Mouse (Mus musculus): Measurements from ENCODE around the gene Hba-a2.
"Not testable (repeated sequence)": the region's sequence is repeated elsewhere in the genome, so short reads cannot be mapped to it uniquely, and the experiment has no call there.

Gene Hba-a2

DNA sequence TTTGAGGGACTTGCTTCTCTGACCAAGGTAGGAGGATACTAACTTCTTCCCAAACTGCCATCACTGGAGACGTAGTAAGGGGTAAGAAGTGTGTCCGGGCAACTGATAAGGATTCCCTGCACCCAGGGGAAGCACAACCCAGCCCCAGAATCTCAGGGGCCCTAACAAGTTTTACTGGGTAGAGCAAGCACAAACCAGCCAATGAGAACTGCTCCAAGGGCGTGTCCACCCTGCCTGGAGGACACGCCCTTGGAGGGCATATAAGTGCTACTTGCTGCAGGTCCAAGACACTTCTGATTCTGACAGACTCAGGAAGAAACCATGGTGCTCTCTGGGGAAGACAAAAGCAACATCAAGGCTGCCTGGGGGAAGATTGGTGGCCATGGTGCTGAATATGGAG, at the start of gene Hba-a2:
Hba-a2 (plus strand) TSS at position 287 of the 400 bp plus-strand sequence.
- not testable (repeated sequence) for DNase-seq (ENCODE audit: low spot score in 2 of 2)

DNA sequence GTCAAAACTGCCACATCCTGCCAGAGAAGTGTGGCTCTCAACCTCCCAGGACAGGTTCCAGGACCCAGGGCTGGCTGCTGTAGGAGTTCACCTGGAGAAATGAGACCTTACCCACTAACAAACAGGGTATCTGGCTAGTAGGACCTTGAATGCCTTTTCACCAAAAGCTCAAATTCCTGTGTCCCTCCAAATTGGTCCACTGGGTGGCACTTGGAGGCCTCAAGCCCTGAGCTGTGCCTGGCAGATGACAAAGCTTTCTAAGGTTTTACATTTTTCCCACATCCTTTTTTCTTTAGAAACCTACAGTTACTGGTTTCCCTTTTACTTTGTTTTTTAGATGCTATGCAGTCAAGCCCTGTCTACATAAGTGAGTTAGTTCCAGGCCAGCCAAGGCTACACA, 49.2 kb upstream of the Hba-a2 start:
- no peak for DNase-seq (ENCODE audit: low spot score in 2 of 2)

DNA sequence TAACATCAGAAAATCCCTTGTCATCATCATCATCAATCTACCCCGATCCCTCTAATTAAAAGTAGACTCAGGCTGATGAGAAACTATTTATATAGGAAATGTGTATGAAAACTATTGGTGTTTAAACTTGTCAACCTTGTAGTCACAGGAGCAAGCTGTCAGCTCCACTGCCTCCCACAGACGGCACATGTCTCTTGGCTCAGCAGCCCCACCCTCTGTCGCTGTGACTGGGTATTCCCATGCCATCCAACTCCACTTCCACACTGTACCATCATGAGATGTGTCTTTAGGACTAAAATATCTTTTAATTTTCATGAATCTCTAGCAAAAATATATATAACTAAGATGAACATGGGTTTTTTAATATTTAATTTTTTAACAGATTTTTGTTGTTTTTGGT, 47.9 kb upstream of the Hba-a2 start:
- DNase-seq (ENCODE audit: low spot score in 2 of 2) = no peak

DNA sequence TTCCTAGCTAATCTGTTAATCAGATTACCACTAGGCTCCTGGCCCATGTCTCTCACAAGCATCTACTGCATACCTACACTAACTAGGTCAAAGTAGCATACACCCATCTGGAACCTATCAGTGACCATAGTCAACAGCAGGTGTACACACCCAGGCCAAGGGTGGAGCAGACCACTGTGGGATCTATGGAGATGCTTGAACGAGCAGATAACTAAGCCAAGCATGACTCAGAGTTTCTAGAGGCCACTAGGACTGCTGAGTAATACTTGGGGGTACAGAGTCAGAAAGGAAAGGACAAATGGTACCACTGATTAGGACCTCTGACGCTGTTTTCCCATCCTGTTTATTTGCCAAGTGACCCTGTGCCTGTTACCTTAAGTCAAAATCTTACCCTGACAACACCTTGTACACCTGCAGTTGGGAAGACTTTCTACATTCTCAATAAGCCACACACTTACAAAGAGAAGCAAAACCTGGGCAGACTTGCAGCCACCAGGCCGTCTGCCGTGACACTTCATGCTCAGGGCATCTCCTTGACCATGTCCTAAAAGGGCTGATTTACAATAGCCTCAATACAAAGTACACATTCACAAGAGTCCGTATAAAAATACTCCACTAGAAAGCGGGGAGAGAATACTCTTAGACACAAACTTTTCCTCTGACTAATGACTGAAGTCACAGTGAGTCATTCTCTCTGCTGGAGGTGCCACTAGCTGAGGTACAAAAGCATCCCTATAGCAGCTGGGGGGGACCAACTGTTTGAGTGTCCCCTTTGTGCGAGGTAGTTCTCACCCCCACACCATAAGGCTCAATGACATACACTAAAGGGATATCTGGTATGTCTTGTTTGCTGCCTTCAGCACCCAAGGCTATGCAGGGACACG, 45.2 kb upstream of the Hba-a2 start:
- DNase-seq (ENCODE audit: low spot score in 2 of 2) = no peak

DNA sequence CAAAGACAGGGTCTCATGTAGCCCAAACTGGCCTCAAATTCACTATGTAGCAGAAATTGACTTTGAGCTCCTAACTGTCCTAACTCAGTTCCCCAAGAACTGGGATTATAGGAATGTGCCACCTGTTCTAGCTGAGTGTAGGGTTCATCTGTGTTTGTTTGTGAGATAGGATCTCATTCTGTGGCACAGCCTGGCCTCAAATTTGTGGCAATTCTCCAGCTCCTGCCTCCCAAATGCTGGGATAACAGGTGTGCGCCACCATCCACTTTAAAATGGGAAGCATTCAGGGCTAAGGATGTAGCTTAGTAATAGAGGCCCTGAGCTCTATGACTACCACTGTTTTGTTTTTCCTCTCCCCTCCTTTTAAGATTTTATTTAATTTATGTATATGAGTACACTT, 43.2 kb upstream of the Hba-a2 start:
- no peak for DNase-seq (ENCODE audit: low spot score in 2 of 2)

DNA sequence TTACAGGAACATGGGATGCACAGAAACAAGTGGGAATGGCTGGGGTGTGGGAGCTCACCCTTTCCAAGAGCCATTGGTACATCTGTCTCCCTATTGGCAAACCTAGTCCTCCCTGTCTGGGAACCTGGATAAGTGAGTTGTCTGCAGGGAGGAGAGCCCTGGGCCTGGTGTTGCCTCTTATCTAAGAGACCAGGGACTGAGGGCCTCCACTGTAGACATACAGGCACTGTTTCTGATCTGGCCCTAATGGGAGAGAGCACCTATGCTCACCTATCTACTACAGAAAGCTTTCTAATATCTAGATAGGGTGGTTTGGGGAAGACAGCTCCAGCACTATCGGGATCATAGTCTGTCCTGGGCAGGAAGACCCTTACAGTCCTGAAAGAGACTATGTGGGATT, 40.1 kb upstream of the Hba-a2 start:
- no peak for DNase-seq (ENCODE audit: low spot score in 2 of 2)

DNA sequence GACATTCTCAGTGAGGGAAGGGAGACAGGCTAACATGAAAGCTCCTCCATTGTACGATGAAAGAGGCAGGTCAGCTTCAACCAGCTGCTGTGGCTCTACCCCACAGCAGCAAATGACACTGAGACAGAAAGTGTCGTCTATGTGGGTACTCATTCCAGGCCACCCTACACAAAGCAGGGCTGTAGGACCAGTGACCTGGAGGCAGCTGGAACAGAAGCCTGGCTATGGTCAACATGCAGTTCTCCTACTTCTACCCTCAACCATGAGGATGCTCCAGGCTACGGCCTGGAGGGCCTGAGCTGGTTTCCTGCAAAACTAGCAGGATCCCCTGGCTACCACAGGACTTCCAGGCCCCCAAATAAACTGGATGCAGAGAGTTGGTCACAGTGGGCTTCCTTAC, 39.7 kb upstream of the Hba-a2 start:
- DNase-seq (ENCODE audit: low spot score in 2 of 2) = no peak

DNA sequence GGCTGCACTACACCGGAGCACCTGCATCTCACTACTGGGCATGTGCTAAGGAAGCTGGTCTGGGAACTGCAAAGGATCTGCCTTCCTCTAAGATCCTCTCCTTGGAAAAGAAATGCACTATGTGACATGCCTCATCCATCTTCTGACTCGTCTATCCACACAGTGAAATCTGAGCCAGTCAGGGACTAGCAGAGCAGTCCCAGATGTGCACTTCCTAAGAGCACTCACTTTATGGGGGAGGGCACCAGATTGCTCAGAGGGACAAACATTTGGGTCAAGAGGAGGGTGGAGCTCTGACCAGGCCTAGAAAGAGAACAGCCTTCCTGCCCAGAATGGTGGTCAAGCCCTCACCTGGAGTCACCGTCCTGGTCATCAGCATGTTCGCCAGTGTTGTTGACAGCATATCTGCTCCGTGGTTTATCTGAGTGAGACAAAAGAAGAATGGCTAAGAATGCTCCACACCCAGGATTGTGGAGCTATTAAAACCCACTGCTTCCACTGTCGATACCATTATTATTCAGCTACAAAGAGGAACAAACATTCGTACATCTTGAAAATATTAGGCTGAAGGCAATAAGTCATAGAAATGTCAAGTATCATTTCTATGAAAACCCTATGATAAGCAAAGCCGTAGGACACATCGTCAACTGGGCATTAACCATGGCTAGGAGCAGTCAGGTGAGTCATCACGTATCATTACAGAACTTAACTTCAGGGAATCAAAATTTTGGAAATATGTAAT, 33.4 kb upstream of the Hba-a2 start:
- DNase-seq (ENCODE audit: low spot score in 2 of 2) = no peak

DNA sequence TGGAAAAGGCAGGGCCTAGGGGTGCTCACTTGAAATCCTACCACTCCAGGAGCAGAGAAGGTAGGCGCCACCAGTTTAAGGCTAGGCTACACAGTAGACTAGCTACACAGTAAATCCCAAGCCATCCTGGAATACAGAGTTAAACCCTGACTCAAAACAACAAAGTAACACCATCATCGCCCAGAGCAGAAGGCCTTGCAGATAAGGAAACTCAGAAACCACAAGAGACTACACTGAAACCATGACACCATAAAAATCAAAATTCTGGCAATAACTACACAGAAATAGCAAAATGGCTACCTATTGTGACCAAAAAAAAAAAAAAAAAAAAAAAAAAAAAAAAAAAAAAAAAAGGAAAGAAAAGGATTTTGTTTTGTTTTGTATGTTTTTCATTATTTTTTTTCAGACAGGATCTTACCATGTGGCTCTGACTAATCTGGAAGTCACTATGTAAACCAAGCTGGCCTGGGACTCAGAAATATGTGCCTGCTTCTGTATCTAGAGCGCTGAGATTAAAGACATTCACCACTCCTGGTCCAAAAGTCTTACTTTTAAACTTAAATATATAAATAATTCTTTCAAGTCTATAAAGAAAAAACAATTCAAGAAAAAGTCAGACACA, 31.1 kb upstream of the Hba-a2 start:
- DNase-seq (ENCODE audit: low spot score in 2 of 2) = no peak

DNA sequence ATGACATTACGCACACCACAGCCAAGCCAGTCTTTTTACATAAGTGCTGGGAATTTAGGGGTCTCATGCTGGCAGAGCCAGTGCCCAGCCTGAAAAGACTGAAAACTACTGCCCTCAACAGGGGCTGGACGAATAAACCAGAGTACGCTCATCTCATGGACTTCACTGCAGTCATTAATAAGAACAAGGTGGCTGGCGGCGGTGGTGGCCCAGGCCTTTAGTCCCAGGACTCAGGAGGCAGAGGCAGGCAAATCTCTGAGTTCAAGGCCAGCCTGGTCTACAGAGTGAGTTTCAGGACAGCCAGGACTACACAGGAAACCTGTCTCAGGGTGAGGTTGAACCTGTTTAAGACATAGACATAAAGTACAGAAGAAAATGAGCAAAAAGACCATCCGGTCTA, 30.1 kb upstream of the Hba-a2 start:
- DNase-seq (ENCODE audit: low spot score in 2 of 2) = no peak

DNA sequence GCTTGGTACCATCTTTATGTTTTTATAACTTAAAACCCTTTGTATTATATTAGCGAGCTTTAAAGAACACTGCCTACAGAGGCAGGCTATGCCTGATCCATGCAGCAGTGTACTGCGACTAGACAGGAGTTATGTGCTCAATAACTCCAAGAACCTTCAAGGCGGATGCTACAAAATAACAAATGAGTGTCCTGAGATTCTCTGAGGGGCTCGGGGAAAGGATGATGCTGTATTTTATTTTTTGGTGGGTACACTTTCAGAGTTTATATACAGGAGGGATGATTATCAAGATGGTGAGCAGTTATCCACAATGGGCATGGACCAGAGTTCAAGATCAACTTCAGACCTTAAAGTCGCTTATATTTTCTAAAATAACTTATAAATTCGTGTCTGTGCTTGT, 29.5 kb upstream of the Hba-a2 start:
- no peak for DNase-seq (ENCODE audit: low spot score in 2 of 2)

DNA sequence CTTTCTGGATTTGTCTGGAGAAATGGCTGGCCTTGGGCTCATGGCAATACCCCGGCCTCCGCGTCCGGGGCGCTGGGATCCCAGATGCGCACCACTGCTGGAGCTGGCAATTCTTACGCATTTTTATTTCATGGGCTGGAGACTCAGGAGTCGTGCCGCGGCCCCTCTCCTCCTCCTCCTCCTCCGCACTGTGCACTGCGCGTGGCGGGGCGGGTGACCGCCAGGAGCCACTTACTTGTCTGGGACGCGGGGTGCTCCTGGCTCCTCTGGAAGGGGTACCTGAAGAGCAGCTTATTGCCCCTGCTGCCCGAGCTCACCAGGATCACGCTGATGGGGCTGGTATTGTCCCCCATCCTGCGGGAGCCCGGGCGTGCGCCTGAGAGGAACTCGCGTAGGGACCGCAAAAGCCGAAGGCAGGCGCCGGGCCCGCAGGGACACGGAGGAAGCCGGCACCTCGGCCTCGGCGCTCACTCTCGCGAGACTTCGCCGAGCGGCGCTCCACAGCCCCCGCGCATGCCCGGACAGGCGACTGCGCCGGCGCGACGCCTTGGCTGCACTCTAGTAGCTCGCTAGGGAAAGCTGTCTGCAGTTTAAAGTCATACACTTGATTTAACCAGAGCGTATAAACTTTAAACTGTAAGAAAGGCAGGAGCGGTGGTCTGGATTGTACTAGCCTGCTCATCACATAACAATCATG, 29.0 kb upstream of the Hba-a2 start, which contains the start of gene Nprl3:
Nprl3 (minus strand) TSS at position 520 of the 697 bp plus-strand sequence.
- peak; percentile 91 to 95 for DNase-seq (ENCODE audit: low spot score in 2 of 2)

DNA sequence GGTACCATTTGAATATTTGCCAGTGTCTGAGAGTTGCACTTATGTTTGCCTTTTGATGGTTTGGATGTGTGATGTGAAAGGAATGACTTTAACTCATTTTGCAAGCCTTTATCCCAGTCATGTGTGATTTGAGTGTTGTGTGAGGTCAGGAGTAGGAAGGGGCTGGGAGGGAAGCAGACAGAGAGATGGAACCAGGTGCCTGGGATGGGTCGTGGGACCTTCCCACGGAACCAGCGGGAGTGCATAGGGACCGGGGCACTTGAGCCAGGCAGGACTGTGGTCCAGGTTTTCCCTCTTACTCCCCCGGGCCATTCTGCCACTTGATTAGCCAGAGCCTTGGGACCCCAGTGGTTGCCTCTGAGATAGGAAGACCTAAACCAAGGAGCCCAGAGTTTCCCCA, 28.3 kb upstream of the Hba-a2 start:
- no peak for DNase-seq (ENCODE audit: low spot score in 2 of 2)

DNA sequence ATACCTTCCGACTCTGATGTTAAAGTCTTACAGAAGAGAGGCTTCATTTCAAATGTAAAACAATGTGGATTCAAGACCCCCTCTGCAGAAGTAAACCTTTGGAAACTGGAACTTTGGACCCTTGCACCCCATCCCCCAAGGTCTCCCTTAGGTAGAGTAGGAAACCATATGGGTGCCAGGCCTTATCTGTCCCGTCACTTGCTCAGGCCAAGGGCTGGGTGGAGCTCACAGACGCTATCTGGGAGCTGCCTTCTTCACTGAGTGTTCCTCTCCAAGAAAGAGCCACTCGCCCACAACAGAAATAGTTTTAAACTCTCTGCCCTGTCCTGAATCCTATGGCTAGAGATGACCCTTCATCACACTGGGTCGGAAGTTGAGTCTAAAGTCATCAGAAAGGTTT, 27.3 kb upstream of the Hba-a2 start:
- DNase-seq (ENCODE audit: low spot score in 2 of 2) = no peak

DNA sequence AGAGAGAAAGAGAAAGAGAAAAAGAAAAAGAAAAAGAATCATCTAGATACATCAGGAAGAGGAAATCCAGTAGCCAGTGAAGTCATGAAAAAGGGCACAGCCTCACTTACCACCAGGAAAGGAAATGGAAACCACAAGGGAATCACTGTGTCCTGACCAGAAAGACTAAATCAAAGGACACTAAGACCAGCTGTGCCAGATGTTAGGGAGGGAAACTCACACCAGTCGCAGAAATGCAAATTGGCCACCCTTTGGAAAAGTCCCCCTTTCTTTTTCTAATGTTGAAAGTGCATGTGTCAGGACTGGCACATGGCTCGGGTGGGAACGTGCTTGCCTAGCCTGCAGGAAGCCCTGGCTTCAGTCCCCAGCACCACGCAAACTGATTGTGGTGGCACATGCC, 25.1 kb upstream of the Hba-a2 start:
- DNase-seq (ENCODE audit: low spot score in 2 of 2) = no peak

DNA sequence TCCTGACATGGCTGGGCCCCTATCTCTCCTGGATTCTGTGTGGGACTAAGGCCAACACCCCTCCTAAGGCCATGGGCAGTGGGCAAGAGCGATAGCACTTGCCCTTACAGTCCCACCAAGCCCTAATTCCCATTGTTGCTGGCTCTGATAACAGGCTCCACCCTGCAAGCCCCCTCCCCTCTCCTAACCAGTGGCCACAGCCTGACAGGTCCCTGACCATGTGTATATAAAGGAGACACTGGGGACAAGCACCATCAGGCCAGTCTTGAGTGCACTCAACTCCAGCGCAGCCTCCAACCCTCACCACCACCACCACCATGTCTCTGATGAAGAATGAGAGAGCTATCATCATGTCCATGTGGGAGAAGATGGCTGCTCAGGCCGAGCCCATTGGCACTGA, 19.9 kb upstream of the Hba-a2 start, which contains the start of gene Hba-x:
Hba-x (plus strand) TSS at position 54 of the 400 bp plus-strand sequence.
- DNase-seq (ENCODE audit: low spot score in 2 of 2) = no peak

DNA sequence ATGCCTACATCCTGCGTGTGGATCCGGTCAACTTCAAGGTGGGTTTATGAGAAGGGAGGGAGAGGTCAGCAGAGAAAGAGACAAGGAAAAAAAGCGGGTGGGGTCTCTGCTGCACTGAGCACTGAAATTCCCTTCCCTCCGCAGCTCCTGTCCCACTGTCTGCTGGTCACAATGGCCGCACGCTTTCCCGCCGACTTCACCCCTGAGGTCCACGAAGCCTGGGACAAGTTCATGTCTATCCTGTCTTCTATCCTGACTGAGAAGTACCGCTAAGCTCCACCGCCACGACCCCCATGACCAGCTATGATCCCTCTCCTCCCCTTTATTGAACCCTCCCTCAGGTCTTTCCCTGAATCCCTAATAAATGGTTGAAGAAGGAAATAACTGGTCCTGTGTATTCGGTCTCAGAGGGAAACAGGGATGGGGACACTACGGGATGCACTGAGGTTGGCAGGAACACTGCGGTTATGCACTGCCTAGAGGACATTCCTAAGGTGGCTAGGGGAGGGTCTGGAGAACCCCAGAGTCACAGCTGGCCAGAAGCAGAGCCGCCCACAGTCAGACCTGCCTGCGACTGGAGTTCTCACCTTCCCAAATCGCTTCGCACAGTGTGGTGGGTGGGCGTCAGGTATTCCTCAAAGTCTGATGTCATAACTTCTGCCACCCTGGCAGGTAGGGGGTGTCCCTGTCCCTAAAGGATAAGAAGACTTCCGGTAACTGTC, 18.4 kb upstream of the Hba-a2 start:
- DNase-seq (ENCODE audit: low spot score in 2 of 2) = no peak

DNA sequence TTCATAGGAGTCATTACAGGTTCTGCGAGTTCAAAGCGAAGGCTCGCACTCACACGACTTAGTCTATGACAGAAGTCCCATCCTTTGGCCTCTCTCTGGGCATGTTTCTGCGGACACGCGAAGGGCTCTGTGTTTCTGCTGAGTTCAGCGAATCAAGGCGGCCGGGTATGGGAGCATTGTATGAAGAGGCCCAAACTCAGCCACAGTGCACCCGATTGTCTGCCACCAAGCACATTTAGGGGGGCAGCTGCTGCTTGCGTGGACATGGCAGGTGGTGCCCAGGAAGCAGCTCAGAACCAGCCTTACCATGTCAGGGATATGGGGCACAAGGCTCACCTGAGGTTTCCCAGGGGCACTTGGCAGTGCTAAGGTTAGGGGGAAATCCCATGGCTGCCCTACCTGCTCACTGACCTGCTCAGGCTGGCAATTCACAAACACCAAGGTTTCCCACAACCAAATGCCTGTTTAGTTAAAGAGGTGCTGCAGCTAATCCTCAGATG, 17.8 kb upstream of the Hba-a2 start:
- no peak for DNase-seq (ENCODE audit: low spot score in 2 of 2)

DNA sequence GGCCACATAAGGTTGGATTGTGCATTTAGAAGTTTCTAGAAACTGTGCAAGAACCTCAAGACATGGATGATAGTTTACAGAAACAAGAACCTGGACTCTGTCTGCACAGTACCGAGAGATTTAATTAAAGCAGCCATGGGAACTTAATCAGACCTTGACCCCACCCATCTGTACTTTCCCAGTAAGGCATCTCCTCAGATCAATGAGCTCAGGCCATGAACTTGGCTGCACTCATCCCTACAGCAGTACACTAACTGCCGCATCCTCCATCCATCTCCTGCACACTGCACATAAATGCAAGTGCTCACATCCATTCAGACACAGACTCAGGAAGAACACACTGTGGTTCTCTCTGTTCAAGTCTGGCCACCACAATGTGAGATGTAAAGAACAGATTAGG, 15.6 kb upstream of the Hba-a2 start:
- DNase-seq (ENCODE audit: low spot score in 2 of 2) = no peak

DNA sequence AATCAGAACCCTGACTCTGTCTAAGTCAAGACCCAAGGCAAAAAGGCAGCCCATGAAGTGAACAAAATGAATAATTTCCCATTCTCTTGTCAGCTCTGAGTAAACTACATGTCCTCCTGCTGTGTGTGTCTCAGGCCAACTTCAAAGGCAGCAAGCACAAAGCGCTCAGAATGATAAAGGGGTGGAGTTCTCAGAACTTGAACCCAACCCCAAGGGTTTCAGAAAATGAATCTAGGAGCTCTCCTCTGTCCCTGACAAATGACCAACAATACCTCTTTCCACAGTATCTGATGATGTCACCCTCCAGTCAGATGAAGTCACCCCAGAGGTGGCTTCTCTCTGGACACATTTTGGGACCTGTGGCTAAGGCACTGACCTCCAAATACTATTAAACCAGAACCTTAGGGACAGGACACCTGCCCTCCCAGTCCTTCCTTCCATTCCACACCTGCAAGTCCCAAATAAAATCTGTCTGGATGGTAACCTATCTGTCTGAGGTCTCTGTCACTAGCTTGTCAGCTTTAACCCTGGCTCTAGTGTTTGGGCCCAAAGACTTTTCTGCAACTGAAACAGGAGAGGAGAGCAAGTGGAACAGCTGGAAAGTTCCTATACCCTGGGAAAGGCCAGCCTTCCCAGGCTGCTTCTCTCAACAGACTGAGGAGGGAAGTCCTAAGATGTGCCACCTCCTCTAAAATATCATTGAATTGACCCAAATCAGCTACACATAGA, 14.7 kb upstream of the Hba-a2 start:
- no peak for DNase-seq (ENCODE audit: low spot score in 2 of 2)

All from frontal cortex, postnatal 14 days (tissue).